Mouse (Mus musculus): ENCODE measurements around the gene Unc13d.

GRCm38 (mm10) chr11:116037826-116038225 is 39.9 kb downstream of the Unc13d start:
- TF ChIP-seq EP300 (IDR thresholded peaks at IDR 0.05) (no peak), CTCF (IDR thresholded peaks at IDR 0.05) (no peak)
